Mouse (Mus musculus) kidney, adult 9 months (tissue): ENCODE results near the gene C330021F23Rik.
A peak's percentile ranks its signal among the peaks of the same experiment; 100 is the strongest.

Experiments used
- DNase-seq: peaks from one replicate; pipeline ENCODE4 v3.0.0; 2022

The C330021F23Rik gene

GRCm38 (mm10) chr8:3588258-3588633 is 20.5 kb downstream of the C330021F23Rik start:
- no peak for DNase-seq

DNA sequence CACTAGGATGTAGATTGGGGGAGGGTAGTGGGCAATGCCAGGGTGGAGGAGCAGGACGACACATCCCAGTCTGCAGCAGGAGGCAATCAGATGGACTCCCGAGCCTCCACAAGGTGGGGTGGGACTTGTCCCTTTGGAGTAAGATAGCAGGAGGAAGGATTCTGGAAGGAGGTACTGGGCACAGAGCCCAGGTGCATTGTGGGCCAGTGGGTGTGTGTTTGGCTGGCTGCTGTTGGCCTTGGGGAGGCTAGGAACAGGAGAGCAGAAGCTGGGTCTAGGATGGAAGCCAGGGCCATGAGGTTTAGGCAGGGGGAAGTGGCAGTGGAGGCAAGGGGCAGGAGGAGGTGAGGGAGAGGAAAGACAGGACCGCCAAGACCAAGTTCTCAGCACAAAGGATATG is 25.7 kb downstream of the C330021F23Rik start:
- peak; percentile 47 for DNase-seq

DNA sequence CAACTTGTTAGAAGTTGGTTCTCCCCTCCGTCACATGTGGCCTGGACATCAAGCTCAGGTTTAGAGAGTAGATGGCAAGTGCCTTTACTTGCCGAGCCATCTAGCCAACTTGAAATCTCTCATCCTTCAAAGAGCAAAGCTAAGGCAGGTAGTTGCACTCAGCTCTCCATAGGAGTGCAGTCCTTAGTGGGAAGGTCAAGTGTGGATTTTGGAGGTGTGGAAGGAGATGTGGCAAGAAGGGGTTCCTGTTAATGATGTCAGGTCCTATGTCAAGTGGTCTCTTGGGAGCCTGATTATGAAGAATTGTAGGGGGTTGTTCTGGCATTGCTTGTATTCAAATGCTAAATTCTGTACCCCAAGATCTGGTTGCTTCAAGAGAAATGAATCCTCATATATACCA is 26.7 kb downstream of the C330021F23Rik start:
- DNase-seq = no peak

DNA sequence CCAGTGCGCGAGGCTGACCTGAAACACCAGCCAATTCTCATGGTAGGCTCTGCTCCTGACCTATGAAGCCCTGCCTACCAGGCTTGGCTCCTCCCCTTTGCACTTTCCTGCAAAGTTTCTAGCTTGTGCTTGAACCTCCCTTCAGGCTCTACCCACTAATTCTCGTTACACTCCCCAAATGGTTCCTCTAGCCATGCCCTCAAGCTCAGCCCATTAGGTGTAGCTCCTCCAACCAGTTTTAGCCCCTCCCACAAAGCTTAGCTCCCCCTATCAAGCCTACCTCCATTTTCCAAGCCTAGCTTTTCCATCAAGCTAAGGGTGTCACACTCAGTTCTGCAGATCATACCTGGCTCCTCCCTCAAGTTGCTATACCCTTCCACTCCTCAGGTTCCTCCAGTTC is 30.3 kb downstream of the C330021F23Rik start:
- no peak for DNase-seq

DNA sequence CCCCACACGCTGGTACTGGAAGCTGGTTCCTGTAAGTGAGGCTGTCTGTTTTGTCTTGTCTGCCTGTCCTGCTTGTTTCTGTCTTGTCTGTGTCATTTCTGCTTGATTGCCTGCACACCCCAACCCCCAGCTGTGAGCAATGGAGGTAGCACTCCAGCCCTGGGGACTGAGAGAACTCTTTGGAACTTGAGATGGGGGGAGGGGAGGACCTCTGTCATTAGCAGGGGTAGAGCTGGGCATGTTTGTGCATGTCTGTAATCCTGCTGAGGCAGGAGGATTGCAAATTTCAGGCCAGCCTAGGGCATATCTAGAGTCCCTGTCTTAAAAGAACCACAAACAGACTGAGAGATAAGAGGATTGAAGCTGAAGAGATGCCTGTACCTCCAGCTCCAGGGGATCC is 31.4 kb downstream of the C330021F23Rik start:
- DNase-seq = no peak

GRCm38 (mm10) chr8:3600401-3600800 is 32.6 kb downstream of the C330021F23Rik start:
- no peak for DNase-seq

DNA sequence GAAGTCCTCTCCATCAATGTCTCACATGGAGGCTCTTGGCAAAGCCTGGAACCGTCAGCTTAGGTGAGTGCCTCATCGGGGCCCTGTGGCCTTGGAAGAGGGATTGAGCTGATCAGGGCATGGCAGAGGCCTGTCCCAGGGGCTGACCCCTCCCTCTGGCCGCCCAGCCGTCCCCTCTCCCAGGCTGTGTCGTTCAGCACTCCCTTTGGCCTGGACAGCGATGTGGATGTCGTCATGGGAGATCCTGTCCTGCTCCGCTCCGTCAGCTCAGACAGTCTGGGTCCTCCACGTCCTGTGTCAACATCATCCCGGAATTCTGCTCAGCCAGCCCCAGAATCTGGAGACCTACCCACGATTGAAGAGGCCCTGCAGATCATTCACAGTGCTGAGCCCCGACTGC is 35.6 kb downstream of the C330021F23Rik start:
- DNase-seq = no peak

DNA sequence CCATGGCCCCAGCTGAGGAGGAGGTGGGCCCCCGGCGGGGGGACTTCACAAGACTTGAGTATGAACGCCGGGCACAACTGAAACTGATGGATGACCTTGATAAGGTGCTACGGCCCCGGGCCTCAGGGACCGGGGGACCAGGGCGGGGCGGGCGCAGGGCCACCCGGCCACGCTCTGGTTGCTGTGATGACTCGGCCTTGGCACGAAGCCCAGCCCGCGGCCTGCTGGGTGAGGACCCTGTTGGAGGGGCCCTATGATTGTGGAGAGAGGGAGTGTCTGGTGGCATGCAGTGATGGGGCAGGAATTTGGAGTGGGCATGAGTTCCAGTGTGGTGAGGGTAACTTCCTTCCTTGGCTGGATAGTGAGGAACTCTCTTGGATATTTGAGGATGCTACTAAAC is 38.8 kb downstream of the C330021F23Rik start:
- no peak for DNase-seq

GRCm38 (mm10) chr8:3607822-3608221 is 40.0 kb downstream of the C330021F23Rik start:
- DNase-seq = no peak

DNA sequence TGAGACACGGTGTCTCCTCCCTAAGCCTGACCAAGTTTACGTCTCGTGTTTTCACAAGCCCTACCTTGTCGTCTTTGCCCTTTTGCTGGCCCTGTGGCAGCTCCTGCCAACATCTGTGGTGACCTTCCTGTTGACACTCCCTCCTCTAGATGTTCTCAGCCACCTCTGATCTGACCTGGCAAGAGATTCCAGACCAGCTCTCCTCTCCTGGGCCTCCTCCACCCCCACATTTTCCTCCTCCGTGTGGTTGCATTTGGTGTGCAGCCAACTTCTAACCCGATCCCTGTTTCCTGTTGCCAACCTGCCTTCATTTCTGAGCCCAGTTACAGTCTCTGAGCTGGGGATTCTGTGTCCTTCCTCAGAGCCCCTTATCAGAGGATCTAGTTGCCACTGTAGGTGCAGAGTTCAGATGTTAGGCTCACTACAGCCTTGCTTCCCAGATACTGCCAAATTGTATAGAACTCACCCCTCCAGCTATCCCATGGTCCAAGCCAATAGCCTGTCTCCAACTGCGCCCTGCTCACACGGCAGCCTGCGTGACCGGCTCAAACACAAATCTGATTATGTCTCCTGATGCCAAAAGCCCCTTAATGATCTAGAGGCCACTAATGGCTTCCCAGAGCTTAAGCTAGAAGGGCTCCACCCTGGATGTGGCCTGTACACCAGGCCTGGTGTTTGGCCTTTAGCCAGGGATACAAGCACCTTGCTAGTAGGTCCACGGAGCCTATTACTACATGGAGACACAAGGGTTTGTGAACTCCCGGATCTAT is 41.4 kb downstream of the C330021F23Rik start:
- DNase-seq = peak; percentile 72

DNA sequence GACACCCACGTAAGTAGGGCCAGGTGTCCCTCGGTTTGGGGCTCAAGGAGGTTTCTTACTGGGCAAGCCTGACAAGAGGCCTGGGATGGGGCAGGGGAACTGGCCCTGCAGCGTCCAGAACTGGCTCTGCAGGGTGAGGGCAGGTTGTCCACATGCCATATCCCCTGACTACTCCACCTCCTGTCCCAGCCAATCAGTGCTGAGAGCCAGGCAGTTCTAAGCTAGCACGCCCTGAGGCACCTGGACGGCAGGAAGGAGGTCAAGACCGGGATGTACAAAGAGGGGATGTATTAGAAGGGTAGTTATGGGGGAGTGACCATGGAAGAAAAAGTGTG is 42.0 kb downstream of the C330021F23Rik start:
- peak; percentile 82 for DNase-seq

- peak; percentile 100 for DNase-seq
Observed at GRCm38 (mm10) chr8:3621199-3621970, 53.6 kb downstream of the C330021F23Rik start, which contains the start of the genes Xab2 and Pet100. TSS of gene Xab2 (minus strand) at chr8:3621316. TSS of gene Pet100 (plus strand) at chr8:3621548.

DNA sequence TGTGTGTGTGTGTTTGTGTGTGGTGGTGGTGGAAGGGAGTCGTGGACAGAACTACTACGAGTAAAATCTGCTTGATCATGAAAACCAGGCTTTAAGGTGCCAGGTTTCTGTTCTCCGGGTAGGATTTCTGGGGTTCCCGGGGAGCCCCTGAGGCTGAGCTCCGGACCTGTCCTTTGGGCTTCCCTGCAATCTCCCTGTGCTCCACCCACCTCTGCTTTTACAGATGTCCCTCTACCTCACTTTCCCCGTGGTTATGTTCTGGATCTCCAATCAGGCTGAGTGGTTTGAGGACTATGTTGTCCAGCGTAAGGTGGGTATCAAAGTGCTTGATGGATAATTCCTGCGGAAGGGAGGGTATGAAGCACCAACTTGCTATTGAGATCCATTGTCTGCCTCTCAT is 54.3 kb downstream of the C330021F23Rik start:
- no peak for DNase-seq

GRCm38 (mm10) chr8:3625445-3625844 is 57.7 kb downstream of the C330021F23Rik start, which contains the start of gene Pcp2:
TSS of gene Pcp2 (minus strand) at chr8:3625545.
- DNase-seq = no peak

- no peak for DNase-seq
Observed at GRCm38 (mm10) chr8:3626971-3627370, 59.2 kb downstream of the C330021F23Rik start.

DNA sequence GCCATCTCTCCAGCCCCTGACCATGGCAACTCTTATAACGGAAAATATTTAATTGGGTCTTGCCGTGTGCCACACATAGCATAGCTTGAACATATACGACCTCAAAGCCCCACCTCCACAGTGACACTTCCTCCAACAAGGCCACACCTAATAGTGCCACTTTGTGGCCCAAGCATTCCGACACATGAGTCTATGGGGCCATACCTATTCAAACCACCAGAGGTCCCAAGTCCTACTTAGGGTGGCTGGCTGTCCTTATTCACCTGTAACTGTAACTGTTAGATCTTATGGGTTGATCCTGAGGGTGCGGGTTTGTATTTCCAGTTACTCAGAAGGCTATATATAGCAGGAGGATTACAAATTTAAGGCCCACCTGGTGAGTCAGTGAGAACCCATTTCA is 60.2 kb downstream of the C330021F23Rik start:
- peak; percentile 68 for DNase-seq

- DNase-seq = peak; percentile 91
Observed at GRCm38 (mm10) chr8:3630647-3631477, 63.1 kb downstream of the C330021F23Rik start, which contains the start of gene Stxbp2. TSS of gene Stxbp2 (plus strand) at chr8:3630955.

DNA sequence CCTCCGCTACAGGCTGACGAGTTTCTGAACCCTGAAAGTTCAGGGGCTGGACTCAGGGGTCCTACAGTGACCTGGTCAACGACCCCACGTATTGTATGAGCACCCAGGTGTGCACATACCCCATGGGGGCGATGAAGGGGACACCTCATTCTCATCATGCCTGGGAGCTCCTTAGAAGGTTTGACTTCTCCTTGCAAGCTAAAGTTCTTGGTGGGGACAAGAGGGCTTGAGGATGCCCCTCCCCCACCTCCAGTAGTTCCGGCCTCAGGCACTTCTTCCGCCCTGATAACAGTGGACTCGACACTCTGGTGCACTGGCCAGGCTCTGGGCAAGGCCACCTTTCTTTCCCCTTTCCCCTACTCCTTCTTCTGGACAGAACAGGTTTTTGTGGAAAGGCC is 63.7 kb downstream of the C330021F23Rik start:
- no peak for DNase-seq
